Mouse (Mus musculus): ENCODE data around the gene Tes.

GRCm38 (mm10) chr6:17079826-17080225, 14.9 kb downstream of the Tes start:
- TF ChIP-seq CTCF (IDR thresholded peaks at IDR 0.05; ENCODE audit: borderline replicate concordance, insufficient read depth, low read depth, low read length) (no peak), POLR2A (IDR thresholded peaks at IDR 0.05; ENCODE audit: borderline replicate concordance, insufficient read depth, low read length) (no peak)
